Mouse (Mus musculus) lung, embryonic 16.5 days (tissue): Measurements from ENCODE around the gene Aplp1. TPM values are rescaled to one million over a fixed set of nuclear protein-coding genes. Genes with fewer than 3 reads are reported as not detected.

Experiments
- ATAC-seq: fragments of 200-750 bp; cut with Nextera tagmentation; 2 replicates; pipeline ENCODE4 v1.8.0; 2017; ENCODE audit warnings: low read depth, mild to moderate bottlenecking, moderate library complexity
- H3K27ac ChIP-seq: fragments of 300-500 bp; sonication (generic); 2 replicates; pipeline ENCODE4 v1.5.1; 2014; ENCODE audit warnings: mild to moderate bottlenecking, control low read depth, low read length
- H3K27me3 ChIP-seq: fragments of 300-500 bp; sonication (generic); 2 replicates; pipeline ENCODE4 v1.6.1; 2014; ENCODE audit warnings: low read depth, low read length, mixed read lengths; ENCODE audit not compliant: control insufficient read depth, insufficient read depth
- H3K36me3 ChIP-seq: fragments of 300-500 bp; sonication (generic); 2 replicates; pipeline ENCODE4 v1.6.1; 2014; ENCODE audit warnings: low read length; ENCODE audit not compliant: control insufficient read depth, insufficient read depth
- H3K4me1 ChIP-seq: fragments of 300-500 bp; sonication (generic); replicated peaks from 2 replicates; pipeline ENCODE4 v1.6.1; 2014; ENCODE audit warnings: low read length, mixed read lengths; ENCODE audit not compliant: control insufficient read depth, insufficient read depth
- H3K4me2 ChIP-seq: fragments of 300-500 bp; sonication (generic); 2 replicates; pipeline ENCODE4 v1.6.1; 2014; ENCODE audit warnings: low read depth, low read length, control low read depth
- H3K4me3 ChIP-seq: fragments of 300-500 bp; sonication (generic); 2 replicates; pipeline ENCODE4 v1.5.1; 2014; ENCODE audit warnings: mild to moderate bottlenecking, low read length, control low read depth
- H3K9ac ChIP-seq: fragments of 300-500 bp; sonication (generic); 2 replicates; pipeline ENCODE4 v1.6.1; 2014; ENCODE audit warnings: low read length, control low read depth
- H3K9me3 ChIP-seq: fragments of 300-500 bp; sonication (generic); 2 replicates; pipeline ENCODE4 v1.6.1; 2016; ENCODE audit warnings: low read length; ENCODE audit not compliant: control insufficient read depth
- WGBS: fragments of 180-500 bp; shearing (Covaris S2); extraction: QIAGEN DNeasy Blood & Tissue Kit; methylation state at CpG from one replicate; pipeline ENCODE4 v1.1.7; 2014; 5-methylcytosine and 5-hydroxymethylcytosine counted together
- polyA plus RNA-seq: library from polyadenylated mRNA; unstranded; fragments of >200 nt; fragmentation: Nextera tagmentation; extraction: Ambion mirVana; gene quantifications from 2 replicates; pipeline ENCODE4 v1.2.1, GENCODE M21; 2015

The Aplp1 gene
- polyA plus RNA-seq, 1 experiment from 2014 or later, result 22.3 TPM

- no peak overlapping the region for H3K27ac ChIP-seq
- no peaks in the 10 kb centered on the region for H3K27me3 ChIP-seq
- H3K4me2 ChIP-seq, result no peak overlapping the region
- WGBS, result 57% methylated on average over 4 of the region's 4 CpGs
- ATAC-seq, result no peak
- no peak overlapping the region for H3K4me3 ChIP-seq
- no peak overlapping the region for H3K9ac ChIP-seq
- H3K9me3 ChIP-seq, result no peaks in the 10 kb centered on the region
- H3K36me3 ChIP-seq, result no peaks in the 10 kb centered on the region
- no peaks in the 10 kb centered on the region for H3K4me1 ChIP-seq
These were observed 43.0 kb downstream of the Aplp1 start for GRCm38 (mm10) chr7:30402343-30402742.

GRCm38 (mm10) chr7:30399671-30400070 is 45.7 kb downstream of the Aplp1 start:
- H3K9ac ChIP-seq, result no peak overlapping the region
- no peak overlapping the region for H3K4me2 ChIP-seq
- H3K27me3 ChIP-seq, result no peaks in the 10 kb centered on the region
- WGBS, result 52% methylated on average over 7 of the region's 7 CpGs
- no peaks in the 10 kb centered on the region for H3K36me3 ChIP-seq
- ATAC-seq, result no peak
- H3K4me3 ChIP-seq, result no peak overlapping the region
- H3K9me3 ChIP-seq, result no peaks in the 10 kb centered on the region
- H3K4me1 ChIP-seq, result no peaks in the 10 kb centered on the region
- no peak overlapping the region for H3K27ac ChIP-seq

GRCm38 (mm10) chr7:30394871-30395270 is 50.5 kb downstream of the Aplp1 start:
- no peaks in the 10 kb centered on the region for H3K9me3 ChIP-seq
- no peak overlapping the region for H3K9ac ChIP-seq
- H3K27ac ChIP-seq, result peak overlapping the region; percentile 50
- ATAC-seq, result no peak
- H3K4me3 ChIP-seq, result no peak overlapping the region
- H3K36me3 ChIP-seq, result no peaks in the 10 kb centered on the region
- no peaks in the 10 kb centered on the region for H3K27me3 ChIP-seq
- no peak overlapping the region for H3K4me2 ChIP-seq
- no peaks in the 10 kb centered on the region for H3K4me1 ChIP-seq
- WGBS, result 33% methylated on average over 2 of the region's 2 CpGs

- Histone ChIP-seq H3K4me3 (no peak overlapping the region), H3K36me3 (no peaks in the 10 kb centered on the region), H3K27ac (peak overlapping the region; percentile 65), H3K9ac (no peak overlapping the region), H3K27me3 (no peaks in the 10 kb centered on the region), H3K9me3 (no peaks in the 10 kb centered on the region), H3K4me2 (no peak overlapping the region), H3K4me1 (no peaks in the 10 kb centered on the region)
- 35% methylated on average over 11 of the region's 11 CpGs for WGBS
- peak; percentile 84 for ATAC-seq
These were observed 51.0 kb downstream of the Aplp1 start for GRCm38 (mm10) chr7:30394379-30394778.

- Histone ChIP-seq H3K27me3 (no peaks in the 10 kb centered on the region), H3K4me3 (no peak overlapping the region), H3K27ac (peak overlapping the region; percentile 65), H3K9ac (no peak overlapping the region), H3K36me3 (no peaks in the 10 kb centered on the region), H3K9me3 (no peaks in the 10 kb centered on the region), H3K4me1 (no peaks in the 10 kb centered on the region), H3K4me2 (no peak overlapping the region)
- WGBS, result 79% methylated on average over 4 of the region's 4 CpGs
- no peak for ATAC-seq
These were observed 51.7 kb downstream of the Aplp1 start for GRCm38 (mm10) chr7:30393631-30394030.

- ATAC-seq, result no peak
- no peak overlapping the region for H3K4me2 ChIP-seq
- no peaks in the 10 kb centered on the region for H3K4me1 ChIP-seq
- H3K36me3 ChIP-seq, result no peaks in the 10 kb centered on the region
- WGBS, result 61% methylated on average over 4 of the region's 4 CpGs
- no peaks in the 10 kb centered on the region for H3K9me3 ChIP-seq
- H3K9ac ChIP-seq, result no peak overlapping the region
- H3K4me3 ChIP-seq, result no peak overlapping the region
- H3K27ac ChIP-seq, result no peak overlapping the region
- no peaks in the 10 kb centered on the region for H3K27me3 ChIP-seq
These were observed 52.4 kb downstream of the Aplp1 start for GRCm38 (mm10) chr7:30392746-30393520.

Other genes starting within 250 kb of the Aplp1 start
- 91.2 and 99.5 TPM in 2 replicates for gene Capns1, start 246.7 kb downstream of the Aplp1 start, polyA plus RNA-seq
- gene Polr2i, start 213.6 kb downstream of the Aplp1 start, polyA plus RNA-seq, result 146 and 152 TPM in 2 replicates
- gene Tbcb, start 213.3 kb downstream of the Aplp1 start, polyA plus RNA-seq, result 156 and 161 TPM in 2 replicates
- 0.30 TPM in 1 of 2 replicates, not detected in the other for gene Ovol3, start 209.8 kb downstream of the Aplp1 start, polyA plus RNA-seq
- gene Thap8, start 165.4 kb downstream of the Aplp1 start, polyA plus RNA-seq, result 0.48 and 0.83 TPM in 2 replicates
- 11.8 and 12.2 TPM in 2 replicates for gene Wdr62, start 165.1 kb downstream of the Aplp1 start, polyA plus RNA-seq
- gene Clip3, start 153.8 kb downstream of the Aplp1 start, polyA plus RNA-seq, result 15.9 and 20.7 TPM in 2 replicates
- 82.1 and 84.4 TPM in 2 replicates for gene Alkbh6, start 136.8 kb downstream of the Aplp1 start, polyA plus RNA-seq
- 32.5 and 33.6 TPM in 2 replicates for gene Syne4, start 130.7 kb downstream of the Aplp1 start, polyA plus RNA-seq
- 0.38 TPM in 1 of 2 replicates, not detected in the other for gene E130208F15Rik, start 123.8 kb downstream of the Aplp1 start, polyA plus RNA-seq
- 14.5 and 15.8 TPM in 2 replicates for gene Sdhaf1, start 121.6 kb downstream of the Aplp1 start, polyA plus RNA-seq
- gene Lrfn3, start 82.8 kb downstream of the Aplp1 start, polyA plus RNA-seq, result 3.5 and 3.9 TPM in 2 replicates
- gene Tyrobp, start 31.8 kb downstream of the Aplp1 start, polyA plus RNA-seq, result 53.5 and 63.9 TPM in 2 replicates
- gene Hcst, start 25.7 kb downstream of the Aplp1 start, polyA plus RNA-seq, result 2.0 and 2.6 TPM in 2 replicates
- 1.9 and 2.0 TPM in 2 replicates for gene Nfkbid, start 23.8 kb downstream of the Aplp1 start, polyA plus RNA-seq
- gene Kirrel2, start 12.2 kb upstream of the Aplp1 start, polyA plus RNA-seq, result not detected in 2 replicates
- not detected in 2 replicates for gene Nphs1, start 12.8 kb upstream of the Aplp1 start, polyA plus RNA-seq
- gene Prodh2, start 48.1 kb upstream of the Aplp1 start, polyA plus RNA-seq, result 0.41 and 2.4 TPM in 2 replicates
- gene Arhgap33, start 89.5 kb upstream of the Aplp1 start, polyA plus RNA-seq, result 7.6 and 7.8 TPM in 2 replicates
- gene Hspb6, start 106.6 kb upstream of the Aplp1 start, polyA plus RNA-seq, result 32.0 and 34.0 TPM in 2 replicates
- gene Proser3, start 106.8 kb upstream of the Aplp1 start, polyA plus RNA-seq, result 12.9 and 14.9 TPM in 2 replicates
- 38.1 and 46.1 TPM in 2 replicates for gene Lin37, start 114.3 kb upstream of the Aplp1 start, polyA plus RNA-seq
- 95.5 and 96.3 TPM in 2 replicates for gene U2af1l4, start 117.8 kb upstream of the Aplp1 start, polyA plus RNA-seq
- gene Gm49396, start 117.8 kb upstream of the Aplp1 start, polyA plus RNA-seq, result 14.3 and 18.2 TPM in 2 replicates
- gene Psenen, start 118.1 kb upstream of the Aplp1 start, polyA plus RNA-seq, result 144 and 146 TPM in 2 replicates
- 4.2 and 6.4 TPM in 2 replicates for gene Igflr1, start 119.9 kb upstream of the Aplp1 start, polyA plus RNA-seq
- 8.7 and 10.0 TPM in 2 replicates for gene Kmt2b, start 143.2 kb upstream of the Aplp1 start, polyA plus RNA-seq
- 4.5 and 4.6 TPM in 2 replicates for gene Zbtb32, start 153.4 kb upstream of the Aplp1 start, polyA plus RNA-seq
- 1.8 and 1.9 TPM in 2 replicates for gene Upk1a, start 167.3 kb upstream of the Aplp1 start, polyA plus RNA-seq
- gene Cox6b1, start 180.6 kb upstream of the Aplp1 start, polyA plus RNA-seq, result 902 and 945 TPM in 2 replicates
- not detected in 2 replicates for gene Etv2, start 190.3 kb upstream of the Aplp1 start, polyA plus RNA-seq
- 106 and 110 TPM in 2 replicates for gene Rbm42, start 204.8 kb upstream of the Aplp1 start, polyA plus RNA-seq
- gene Haus5, start 219.5 kb upstream of the Aplp1 start, polyA plus RNA-seq, result 49.6 and 58.2 TPM in 2 replicates
- gene Pmis2, start 226.1 kb upstream of the Aplp1 start, polyA plus RNA-seq, result not detected in 2 replicates